Mouse (Mus musculus) embryonic fibroblast, embryonic 13.5 days (primary cell): Measurements from ENCODE around the gene Car2.

ENCODE experiments used
- CTCF ChIP-seq: IDR thresholded peaks from 2 replicates; pipeline ENCODE4 v1.5.1; 2011; ENCODE audit warnings: mild to moderate bottlenecking, control low read depth, low read length, moderate library complexity, borderline replicate concordance; ENCODE audit not compliant: insufficient read depth
- POLR2A ChIP-seq: IDR thresholded peaks from 2 replicates; pipeline ENCODE4 v1.6.1; 2011; ENCODE audit warnings: low read depth, mild to moderate bottlenecking, control low read depth, low read length, moderate library complexity

DNA sequence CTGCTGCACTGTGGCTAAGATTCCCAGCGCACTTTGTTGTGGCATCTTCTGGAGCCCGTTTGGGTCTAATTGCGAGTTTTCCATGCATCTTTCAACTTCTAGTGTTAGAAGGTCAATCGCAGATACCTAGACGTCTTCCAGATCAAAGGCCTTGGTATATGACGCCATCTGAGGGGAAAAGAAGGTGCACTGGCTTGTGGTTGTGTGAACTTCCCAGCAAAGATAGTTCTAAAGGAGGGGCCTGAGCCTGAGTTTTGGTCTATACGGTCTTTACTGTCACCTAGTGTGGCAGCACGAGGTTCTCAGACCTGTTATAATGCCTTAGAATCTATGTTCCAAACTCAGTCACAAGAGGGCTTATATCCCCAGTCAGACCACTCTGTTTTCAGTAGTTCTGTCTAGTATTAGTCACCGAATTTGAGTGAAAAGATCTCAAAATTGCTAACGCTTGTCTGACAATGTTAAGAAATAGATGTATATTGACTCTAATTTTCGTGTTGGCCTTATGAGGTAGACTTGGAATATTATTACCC is 1.1 kb downstream of the Car2 start:
- no peak for TF ChIP-seq POLR2A
- TF ChIP-seq CTCF, result no peak
